Mouse (Mus musculus): Measurements from ENCODE around the gene Sertad4.
A peak's percentile ranks its signal among the peaks of the same experiment; 100 is the strongest.

The Sertad4 gene

GRCm38 (mm10) chr1:192855474-192856230 lies at the start of gene Sertad4:
Sertad4 (minus strand) TSS chr1:192855756.
- DNase-seq (ENCODE audit: low spot score in 2 of 2), result no peak

- no peak for DNase-seq (ENCODE audit: low spot score in 2 of 2)
These were observed 46.0 kb upstream of the Sertad4 start for GRCm38 (mm10) chr1:192901516-192901915.

GRCm38 (mm10) chr1:192900913-192901312 lies 45.4 kb upstream of the Sertad4 start:
- DNase-seq (ENCODE audit: low spot score in 2 of 2), result no peak

GRCm38 (mm10) chr1:192898742-192899141 lies 43.2 kb upstream of the Sertad4 start:
- DNase-seq (ENCODE audit: low spot score in 2 of 2), result no peak

- DNase-seq (ENCODE audit: low spot score in 2 of 2), result no peak
These were observed 41.7 kb upstream of the Sertad4 start for GRCm38 (mm10) chr1:192897218-192897617.

- no peak for DNase-seq (ENCODE audit: low spot score in 2 of 2)
These were observed 40.5 kb upstream of the Sertad4 start for GRCm38 (mm10) chr1:192896076-192896475.

- no peak for DNase-seq (ENCODE audit: low spot score in 2 of 2)
These were observed 35.2 kb upstream of the Sertad4 start for GRCm38 (mm10) chr1:192890716-192891115.

- no peak for DNase-seq (ENCODE audit: low spot score in 2 of 2)
These were observed 27.2 kb upstream of the Sertad4 start for GRCm38 (mm10) chr1:192882617-192883295.

- no peak for DNase-seq (ENCODE audit: low spot score in 2 of 2)
These were observed 24.6 kb upstream of the Sertad4 start for GRCm38 (mm10) chr1:192880130-192880529.

- no peak for DNase-seq (ENCODE audit: low spot score in 2 of 2)
These were observed 23.6 kb upstream of the Sertad4 start for GRCm38 (mm10) chr1:192879086-192879580.

GRCm38 (mm10) chr1:192872841-192873240 lies 17.3 kb upstream of the Sertad4 start:
- DNase-seq (ENCODE audit: low spot score in 2 of 2), result no peak

- no peak for DNase-seq (ENCODE audit: low spot score in 2 of 2)
These were observed 14.2 kb upstream of the Sertad4 start for GRCm38 (mm10) chr1:192869761-192870160.

GRCm38 (mm10) chr1:192864440-192864839 lies 8.9 kb upstream of the Sertad4 start:
- no peak for DNase-seq (ENCODE audit: low spot score in 2 of 2)

GRCm38 (mm10) chr1:192861305-192861960 lies 5.9 kb upstream of the Sertad4 start:
- DNase-seq (ENCODE audit: low spot score in 2 of 2), result no peak

- DNase-seq (ENCODE audit: low spot score in 2 of 2), result no peak
These were observed 4.7 kb upstream of the Sertad4 start for GRCm38 (mm10) chr1:192860273-192860672.

GRCm38 (mm10) chr1:192857582-192857981 lies 2.0 kb upstream of the Sertad4 start:
- no peak for DNase-seq (ENCODE audit: low spot score in 2 of 2)

GRCm38 (mm10) chr1:192856931-192857330 lies 1.4 kb upstream of the Sertad4 start:
- DNase-seq (ENCODE audit: low spot score in 2 of 2), result no peak

GRCm38 (mm10) chr1:192856411-192856810 lies 855 bp upstream of the Sertad4 start:
- DNase-seq (ENCODE audit: low spot score in 2 of 2), result peak; percentile 46 to 49

- DNase-seq (ENCODE audit: low spot score in 2 of 2), result no peak
These were observed 711 bp downstream of the Sertad4 start for GRCm38 (mm10) chr1:192854819-192855271.

GRCm38 (mm10) chr1:192853988-192854818 lies 1.4 kb downstream of the Sertad4 start:
- DNase-seq (ENCODE audit: low spot score in 2 of 2), result no peak

- no peak for DNase-seq (ENCODE audit: low spot score in 2 of 2)
These were observed 2.1 kb downstream of the Sertad4 start for GRCm38 (mm10) chr1:192853429-192853828.

All from spleen, postnatal 36 days (tissue).